Mouse (Mus musculus): ENCODE results near the gene Pnpla6.

- TF ChIP-seq EP300 (optimal IDR thresholded peaks at IDR 0.05) (no peak), CTCF (IDR thresholded peaks at IDR 0.05; ENCODE audit: low read depth) (no peak)
These were observed 72.4 kb downstream of the Pnpla6 start for GRCm38 (mm10) chr8:3587391-3588257.
